Mouse (Mus musculus) mature B cell (primary cell): ENCODE measurements around the gene Ccdc85b.

Source experiments
- in situ Hi-C: fragments of 300-500 bp; cut with MboI; formaldehyde crosslinking; loops from 2 replicates; pipeline ENCODE4 v1.14.3; 2019

The Ccdc85b gene

GRCm38 (mm10) chr19:5456241-5456921 is 1.3 kb downstream of the Ccdc85b start:
- in situ Hi-C loops: no loop called here

- in situ Hi-C loops: no loop called here
Measured at GRCm38 (mm10) chr19:5455568-5455967, 2.1 kb downstream of the Ccdc85b start.

- in situ Hi-C loops: no loop called here
Measured at GRCm38 (mm10) chr19:5455037-5455436, 2.7 kb downstream of the Ccdc85b start.

- in situ Hi-C loops: no loop called here
Measured at GRCm38 (mm10) chr19:5451766-5452165, 5.9 kb downstream of the Ccdc85b start.

GRCm38 (mm10) chr19:5449673-5450072 is 8.0 kb downstream of the Ccdc85b start:
- in situ Hi-C loops: no loop called here

GRCm38 (mm10) chr19:5448354-5449150 is 9.1 kb downstream of the Ccdc85b start:
- in situ Hi-C loops: no loop called here

- in situ Hi-C loops: no loop called here
Measured at GRCm38 (mm10) chr19:5447515-5448353, 10.0 kb downstream of the Ccdc85b start, which contains the start of gene Fosl1. Gene Fosl1, plus strand, starts transcription at chr19:5447547.

- in situ Hi-C loops: no loop called here
Measured at GRCm38 (mm10) chr19:5445747-5446146, 11.9 kb downstream of the Ccdc85b start.

GRCm38 (mm10) chr19:5444954-5445353 is 12.7 kb downstream of the Ccdc85b start:
- in situ Hi-C loops: no loop called here

- in situ Hi-C loops: no loop called here
Measured at GRCm38 (mm10) chr19:5444371-5444908, 13.3 kb downstream of the Ccdc85b start.

GRCm38 (mm10) chr19:5433951-5434350 is 23.7 kb downstream of the Ccdc85b start:
- in situ Hi-C loops: no loop called here

GRCm38 (mm10) chr19:5432992-5433852 is 24.5 kb downstream of the Ccdc85b start:
- in situ Hi-C loops: no loop called here

- in situ Hi-C loops: no loop called here
Measured at GRCm38 (mm10) chr19:5431911-5432464, 25.7 kb downstream of the Ccdc85b start.

GRCm38 (mm10) chr19:5430408-5430807 is 27.3 kb downstream of the Ccdc85b start:
- in situ Hi-C loops: no loop called here

GRCm38 (mm10) chr19:5429806-5430205 is 27.9 kb downstream of the Ccdc85b start:
- in situ Hi-C loops: no loop called here

GRCm38 (mm10) chr19:5429219-5429618 is 28.5 kb downstream of the Ccdc85b start:
- in situ Hi-C loops: no loop called here

GRCm38 (mm10) chr19:5428083-5428482 is 29.6 kb downstream of the Ccdc85b start:
- in situ Hi-C loops: no loop called here

GRCm38 (mm10) chr19:5426640-5427290 is 30.9 kb downstream of the Ccdc85b start:
- in situ Hi-C loops: no loop called here

GRCm38 (mm10) chr19:5425906-5426565 is 31.7 kb downstream of the Ccdc85b start:
- in situ Hi-C loops: no loop called here
